Mouse (Mus musculus) liver, postnatal 0 days (tissue): Measurements from ENCODE around the gene Fgf11.

ENCODE experiments used
- CTCF ChIP-seq: sonication (generic); IDR thresholded peaks from 2 replicates; pipeline ENCODE4 v1.5.1; 2016; ENCODE audit warnings: antibody characterized with exemption, low read depth
- EP300 ChIP-seq: IDR thresholded peaks from 2 replicates; pipeline ENCODE4 v1.6.1; 2016; ENCODE audit warnings: antibody characterized with exemption, low read depth, mild to moderate bottlenecking

GRCm38 (mm10) chr11:69828832-69829231, 27.2 kb upstream of the Fgf11 start:
- TF ChIP-seq CTCF (no peak), EP300 (no peak)
